Mouse (Mus musculus) 3T3-L1 (cell line): ENCODE data around the gene Fxyd1.

ENCODE experiments used
- DNase-seq: peaks from one replicate; pipeline ENCODE4 v3.0.0-alpha.2; 2015; ENCODE audit warnings: low read depth, low spot score

Fxyd1 gene

DNA sequence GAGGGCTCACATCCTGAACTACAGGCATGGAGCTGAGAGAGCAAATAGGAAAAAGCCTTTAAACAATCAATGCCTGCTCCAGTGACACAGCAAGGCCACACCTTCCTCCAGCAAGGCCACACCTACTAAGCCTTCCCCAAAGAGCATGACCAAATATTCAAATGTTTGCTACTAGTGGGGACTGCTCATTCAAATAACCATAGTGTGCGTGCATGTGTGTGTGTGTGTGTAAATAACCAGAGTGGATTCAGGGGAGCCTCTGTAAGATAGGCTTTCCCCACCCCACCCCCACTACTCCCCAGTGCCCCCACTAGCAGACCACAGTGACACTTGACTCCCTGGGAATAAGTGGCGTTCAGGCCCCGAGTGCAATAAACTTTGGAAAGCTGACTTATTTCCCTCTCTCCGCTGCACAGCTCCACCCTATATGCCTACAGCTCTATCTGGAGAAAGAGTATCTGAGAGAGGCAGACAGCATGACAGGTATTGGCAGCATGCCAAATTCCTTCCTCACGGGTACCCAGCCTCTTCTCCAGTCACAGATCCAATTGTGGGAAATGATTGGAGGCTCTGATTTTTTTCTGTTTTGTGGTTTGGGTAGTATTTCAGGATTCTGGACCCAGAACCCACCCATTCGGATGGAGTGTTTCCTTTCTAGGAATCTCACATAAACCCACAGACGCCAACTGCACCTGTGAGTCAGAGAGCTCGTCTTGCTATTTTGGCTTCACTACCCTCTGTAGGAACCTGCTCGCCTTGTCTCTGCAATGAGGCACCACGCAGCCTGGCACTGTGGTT, 39.7 kb downstream of the Fxyd1 start:
- DNase-seq = peak; percentile 62

DNA sequence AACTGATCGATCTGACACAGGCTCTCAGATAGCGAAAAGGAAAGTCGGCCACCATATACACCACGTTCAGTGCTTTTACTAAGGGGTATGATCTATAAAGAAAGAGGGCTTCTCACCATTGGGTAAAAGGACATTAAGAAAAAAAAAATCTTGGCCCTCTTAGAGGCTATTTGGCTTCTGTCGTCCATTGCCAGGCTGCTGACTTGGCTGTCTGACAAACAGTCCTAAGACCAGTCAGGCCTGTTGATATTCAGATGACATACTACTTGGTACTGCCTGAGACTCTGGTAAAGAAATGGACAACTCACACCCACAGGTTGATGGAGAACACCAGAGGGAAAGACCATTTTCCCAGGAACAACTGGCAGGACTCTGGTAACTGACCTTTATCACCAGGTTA, 44.0 kb downstream of the Fxyd1 start:
- DNase-seq = no peak

DNA sequence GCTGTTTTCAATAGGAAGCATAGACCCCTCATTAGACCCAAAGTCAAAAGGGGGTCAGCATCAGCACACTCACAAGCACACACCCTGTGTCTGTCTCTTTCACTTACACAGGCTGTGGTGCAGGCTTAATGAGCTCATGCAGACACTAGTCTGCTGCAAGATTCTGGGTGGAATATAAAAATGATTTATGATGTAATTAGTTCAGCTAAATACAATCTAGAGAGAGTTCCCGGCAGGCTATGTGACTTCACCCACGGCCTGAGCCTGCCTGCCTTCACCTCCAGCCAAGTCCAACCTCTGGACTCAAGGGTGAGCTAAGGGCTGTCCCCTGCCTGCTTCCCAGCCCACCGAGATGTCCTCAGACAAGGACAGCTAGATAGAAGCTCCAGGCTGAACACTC, 48.1 kb downstream of the Fxyd1 start:
- DNase-seq = no peak

DNA sequence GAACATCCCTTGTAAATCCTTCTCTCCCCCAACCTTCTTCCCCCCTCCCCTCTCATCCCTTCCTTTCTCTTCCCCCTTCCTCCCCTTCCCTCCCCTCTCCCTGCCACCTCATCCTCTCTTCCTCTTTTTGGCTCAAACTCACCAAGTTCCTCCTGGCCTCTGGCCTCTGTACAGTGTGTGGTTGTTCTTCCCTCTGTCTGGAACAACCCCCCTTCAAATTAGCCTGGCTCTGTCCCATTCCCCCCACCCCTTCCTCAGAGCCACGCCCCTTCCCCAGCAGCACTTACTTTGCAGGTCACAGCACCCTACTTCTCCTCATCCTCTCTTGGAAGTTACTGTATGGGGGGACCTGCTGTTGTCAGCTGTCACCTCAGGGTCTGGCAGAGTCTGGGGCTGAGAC, 48.8 kb downstream of the Fxyd1 start:
- no peak for DNase-seq

DNA sequence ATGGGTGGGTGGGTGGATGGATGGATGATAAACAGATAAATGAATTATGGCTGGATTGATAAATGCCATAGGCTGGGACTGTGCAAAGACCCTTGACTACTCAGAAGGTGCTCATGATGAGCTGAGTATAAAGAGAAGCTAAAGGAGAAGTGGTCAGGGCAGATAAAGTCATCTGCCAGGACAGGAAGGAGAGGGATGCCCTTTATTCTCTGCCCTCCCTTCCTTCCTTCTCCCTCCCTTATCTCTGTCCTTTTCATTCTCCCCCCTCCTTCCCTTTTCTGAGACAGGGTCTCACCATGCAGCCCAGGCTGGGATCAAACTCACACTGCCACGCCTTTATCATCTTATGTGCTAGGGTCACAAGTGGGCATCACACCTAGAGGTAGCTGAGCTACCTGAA, 49.2 kb downstream of the Fxyd1 start:
- no peak for DNase-seq

DNA sequence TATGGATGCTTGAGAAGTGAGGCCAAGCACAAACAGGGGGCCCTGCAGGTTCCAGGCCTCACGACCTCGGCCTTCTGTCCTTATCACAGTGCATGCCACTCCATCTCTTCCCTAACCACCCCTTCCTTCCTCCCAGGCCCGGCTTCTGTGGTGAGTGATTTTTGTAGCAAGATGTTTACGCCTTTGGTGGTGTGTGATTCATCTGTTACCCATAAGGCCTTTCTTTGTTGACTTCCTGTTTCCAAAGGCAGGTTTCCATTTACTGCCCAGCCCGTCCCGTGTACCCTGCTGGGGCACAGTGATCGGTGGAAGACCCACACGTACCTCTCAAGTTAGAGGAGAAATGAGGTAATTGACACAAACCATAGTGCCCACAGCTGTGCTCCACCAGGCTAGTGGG, 54.3 kb downstream of the Fxyd1 start:
- no peak for DNase-seq
